Mouse (Mus musculus): Measurements from ENCODE around the gene Olfr1045.

DNA sequence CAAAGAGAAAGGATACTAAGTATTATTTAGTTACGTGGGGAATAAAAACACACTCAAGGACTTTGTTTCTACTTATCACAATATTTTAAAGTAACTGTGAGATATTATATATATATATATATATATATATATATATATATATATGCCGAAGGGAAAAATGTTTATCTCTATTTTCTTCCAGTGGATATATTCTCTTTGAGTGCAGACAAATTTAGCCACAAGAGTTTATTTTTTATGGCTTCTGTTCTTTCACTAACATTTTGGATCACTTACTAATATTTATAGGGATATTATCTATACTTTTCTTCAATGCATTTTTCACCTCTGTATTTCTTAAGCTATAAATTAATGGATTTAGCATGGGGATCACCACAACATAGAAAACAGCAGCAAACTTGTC lies 41.1 kb downstream of the Olfr1045 start, which contains the start of gene Olfr1042:
- TF ChIP-seq POLR2A (IDR thresholded peaks at IDR 0.05; ENCODE audit: low read depth, low read length) = no peak
- TF ChIP-seq CTCF (IDR thresholded peaks at IDR 0.05; ENCODE audit: borderline replicate concordance, insufficient read depth, low read length) = no peak
